Mouse (Mus musculus): Measurements from ENCODE around the gene St3gal3. TPM values are rescaled to one million over a fixed set of nuclear protein-coding genes. Genes with fewer than 3 reads are reported as not detected.

Gene St3gal3
- polyA plus RNA-seq, 1 experiment: 34.3 TPM

DNA sequence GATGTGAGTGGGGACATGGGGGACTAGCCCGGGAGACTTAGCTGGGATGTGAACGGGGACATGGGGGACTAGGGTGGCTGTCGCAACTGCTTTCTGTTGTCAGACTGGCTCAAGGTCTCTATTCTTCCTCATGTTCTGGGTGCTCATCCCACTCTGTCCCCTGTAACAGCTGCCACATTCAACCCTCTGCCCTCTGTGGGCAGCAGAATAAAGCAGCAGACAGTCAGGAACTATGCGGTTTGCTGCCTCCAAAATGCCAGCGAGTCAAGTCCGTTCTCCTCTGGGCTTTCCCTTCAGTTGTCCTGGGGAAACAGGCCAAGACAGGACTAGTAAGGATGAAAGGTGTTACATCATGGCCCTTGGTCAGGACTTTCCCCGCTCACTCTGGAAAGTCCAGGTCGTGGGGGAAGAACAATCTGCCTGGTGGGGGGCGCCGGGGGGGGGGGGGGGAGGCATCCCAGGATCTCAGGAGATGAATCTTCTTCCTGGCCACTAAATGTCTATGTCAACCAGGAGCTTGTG is 14.4 kb upstream of the St3gal3 start:
- Histone ChIP-seq H3K27ac (replicated peaks; ENCODE audit: low read depth, low read length) (no peak overlapping the region), H3K4me3 (ENCODE audit: insufficient read depth, low read depth, low read length) (no peak overlapping the region), H3K4me1 (ENCODE audit: control insufficient read depth, insufficient read depth, insufficient read length, low read length) (no peaks in the 10 kb centered on the region)

DNA sequence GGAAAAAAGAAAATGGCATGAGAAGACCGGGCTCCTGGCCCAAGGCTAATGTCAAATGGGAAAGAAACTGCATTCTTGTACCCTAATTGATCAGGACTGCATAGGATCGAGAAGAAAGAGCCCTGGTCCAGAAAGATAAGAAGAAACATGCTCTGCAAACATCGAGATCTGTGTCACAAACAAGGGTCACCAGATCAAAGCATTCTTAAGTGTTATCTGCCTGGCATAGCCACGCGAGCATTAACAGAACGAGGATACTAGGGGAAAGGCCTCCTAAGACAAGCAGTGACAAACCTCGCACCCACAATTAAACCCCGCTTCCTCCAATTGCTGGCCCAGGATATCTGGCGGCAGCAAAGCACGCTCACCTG is 13.6 kb upstream of the St3gal3 start:
- Histone ChIP-seq H3K4me1 (ENCODE audit: control insufficient read depth, insufficient read depth, insufficient read length, low read length) (no peaks in the 10 kb centered on the region), H3K4me3 (ENCODE audit: insufficient read depth, low read depth, low read length) (no peak overlapping the region), H3K27ac (replicated peaks; ENCODE audit: low read depth, low read length) (no peak overlapping the region)

DNA sequence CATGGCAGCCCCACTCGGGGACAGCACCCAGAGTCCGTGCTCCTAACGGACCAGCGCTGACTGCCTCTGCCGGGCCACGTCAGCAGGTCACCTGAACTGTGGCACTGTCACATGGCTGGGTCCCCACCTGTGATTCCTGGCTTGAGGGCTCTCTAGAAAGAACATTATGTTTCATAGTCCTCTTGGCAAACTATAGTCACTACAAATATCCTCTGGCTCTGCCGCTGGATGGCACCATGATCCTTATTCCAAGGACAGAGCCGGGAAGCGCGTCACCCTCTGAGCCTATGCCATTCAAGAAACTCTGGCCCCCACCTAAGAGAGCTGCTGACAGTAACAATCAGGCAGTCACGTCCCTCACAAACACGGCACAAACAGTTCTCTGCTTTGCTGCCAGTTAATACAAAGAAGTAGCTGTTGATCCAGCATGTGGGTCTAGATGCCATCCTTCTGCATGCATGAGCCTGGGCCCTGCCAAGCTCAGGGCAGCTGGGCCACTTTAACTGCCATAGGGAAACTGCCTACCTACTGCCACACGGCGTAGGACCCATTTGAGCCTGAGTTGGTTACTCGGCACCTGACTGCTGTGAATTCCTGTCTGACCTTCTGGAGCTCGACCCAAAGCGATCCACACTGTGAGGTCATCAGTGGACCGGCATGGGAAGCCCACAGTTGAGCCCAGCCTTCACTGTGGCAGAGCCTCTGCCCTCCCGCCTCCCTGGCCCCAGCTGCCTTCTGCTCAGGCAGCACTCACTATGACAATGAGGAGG is 13.0 kb upstream of the St3gal3 start:
- Histone ChIP-seq H3K4me3 (ENCODE audit: insufficient read depth, low read depth, low read length) (no peak overlapping the region), H3K27ac (replicated peaks; ENCODE audit: low read depth, low read length) (no peak overlapping the region), H3K4me1 (ENCODE audit: control insufficient read depth, insufficient read depth, insufficient read length, low read length) (no peaks in the 10 kb centered on the region)

DNA sequence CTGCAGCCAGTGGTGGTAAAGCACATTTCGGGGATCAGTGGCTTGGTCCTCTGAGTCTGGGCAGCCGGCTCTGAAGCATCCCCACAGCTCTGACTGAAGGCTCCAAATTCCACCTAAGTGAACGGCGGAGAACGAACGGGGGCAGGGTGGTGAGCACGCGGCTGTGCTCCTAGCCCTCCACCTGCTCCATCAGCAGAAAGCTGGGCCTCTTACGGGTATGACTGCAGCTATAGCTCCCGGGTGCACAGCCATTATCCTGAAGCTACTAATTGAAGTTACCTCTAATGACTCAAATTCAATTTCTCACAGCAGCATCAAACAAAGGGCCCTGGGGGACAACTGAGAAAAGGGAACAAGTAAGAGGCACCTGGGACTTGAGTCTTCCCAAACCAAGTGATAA is 12.4 kb upstream of the St3gal3 start:
- Histone ChIP-seq H3K4me1 (ENCODE audit: control insufficient read depth, insufficient read depth, insufficient read length, low read length) (no peaks in the 10 kb centered on the region), H3K27ac (replicated peaks; ENCODE audit: low read depth, low read length) (no peak overlapping the region), H3K4me3 (ENCODE audit: insufficient read depth, low read depth, low read length) (no peak overlapping the region)

DNA sequence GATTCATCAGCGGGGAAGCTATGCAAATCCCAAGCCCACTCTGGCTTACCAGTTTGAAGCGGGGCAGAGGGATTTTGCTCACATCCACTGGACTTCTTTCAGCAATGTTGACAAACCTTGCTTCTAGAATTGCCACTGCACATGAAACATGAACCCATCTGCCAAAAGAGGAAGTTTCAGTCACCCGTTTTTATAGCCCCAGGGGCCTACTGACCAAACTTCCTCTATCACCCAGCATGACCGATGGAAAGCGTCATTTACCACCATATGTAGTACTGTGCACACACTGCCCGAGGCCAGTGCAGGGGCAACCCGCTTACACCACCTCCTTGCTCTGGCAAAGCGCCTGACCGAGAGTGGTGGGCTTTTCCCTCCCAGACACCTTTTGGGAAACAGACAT is 9.6 kb upstream of the St3gal3 start:
- peak overlapping the region; percentile 38 for H3K27ac ChIP-seq (replicated peaks; ENCODE audit: low read depth, low read length)

DNA sequence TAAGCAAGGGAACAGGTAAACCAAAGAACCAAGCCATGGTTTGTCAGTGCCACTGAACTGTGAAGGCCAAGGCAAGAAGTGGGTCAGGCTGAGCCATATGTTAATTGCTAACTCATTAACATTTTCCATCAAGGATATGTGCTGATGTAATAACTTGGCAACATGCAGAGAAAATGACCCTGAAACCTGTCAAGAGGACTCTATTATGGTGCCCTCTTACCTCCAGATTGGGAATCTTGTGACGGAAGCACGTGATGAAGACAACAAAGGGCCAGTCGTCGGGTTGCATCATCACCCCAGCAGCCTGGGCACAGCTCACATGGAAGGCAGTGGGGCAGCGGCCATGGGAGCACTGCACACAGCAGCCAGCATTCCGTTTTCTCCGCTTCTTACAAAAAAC is 9.0 kb upstream of the St3gal3 start:
- Histone ChIP-seq H3K27ac (replicated peaks; ENCODE audit: low read depth, low read length) (peak overlapping the region; percentile 27; the same call in 1 of the 2 replicates), H3K4me3 (ENCODE audit: insufficient read depth, low read depth, low read length) (no peak overlapping the region), H3K4me1 (ENCODE audit: control insufficient read depth, insufficient read depth, insufficient read length, low read length) (no peaks in the 10 kb centered on the region)

More for the DNA sequence above, 9.6 kb upstream of the St3gal3 start:
- Histone ChIP-seq H3K4me1 (ENCODE audit: control insufficient read depth, insufficient read depth, insufficient read length, low read length) (no peaks in the 10 kb centered on the region), H3K4me3 (ENCODE audit: insufficient read depth, low read depth, low read length) (no peak overlapping the region)

DNA sequence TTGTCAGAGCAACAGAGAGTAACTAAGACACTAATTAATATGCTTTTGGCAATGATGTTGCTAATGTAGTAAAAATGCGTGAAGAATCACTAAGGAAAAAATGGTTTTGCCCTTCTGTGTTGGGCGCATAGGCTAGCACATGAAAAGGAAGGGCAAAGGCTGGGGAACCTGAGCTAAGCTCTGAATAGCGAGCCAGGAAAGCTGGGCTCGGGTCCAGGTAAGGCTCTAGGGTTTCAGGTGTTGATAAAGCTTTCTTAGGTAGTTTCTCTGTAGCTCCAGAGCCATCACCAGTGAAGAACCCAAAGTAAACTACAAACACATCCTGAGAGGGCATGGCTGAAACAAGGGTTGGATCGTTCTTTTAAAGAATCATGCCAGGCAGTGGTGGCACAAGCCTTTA is 6.8 kb upstream of the St3gal3 start:
- H3K4me1 ChIP-seq (ENCODE audit: control insufficient read depth, insufficient read depth, insufficient read length, low read length): no peaks in the 10 kb centered on the region
- H3K27ac ChIP-seq (replicated peaks; ENCODE audit: low read depth, low read length): no peak overlapping the region
- no peak overlapping the region for H3K4me3 ChIP-seq (ENCODE audit: insufficient read depth, low read depth, low read length)

DNA sequence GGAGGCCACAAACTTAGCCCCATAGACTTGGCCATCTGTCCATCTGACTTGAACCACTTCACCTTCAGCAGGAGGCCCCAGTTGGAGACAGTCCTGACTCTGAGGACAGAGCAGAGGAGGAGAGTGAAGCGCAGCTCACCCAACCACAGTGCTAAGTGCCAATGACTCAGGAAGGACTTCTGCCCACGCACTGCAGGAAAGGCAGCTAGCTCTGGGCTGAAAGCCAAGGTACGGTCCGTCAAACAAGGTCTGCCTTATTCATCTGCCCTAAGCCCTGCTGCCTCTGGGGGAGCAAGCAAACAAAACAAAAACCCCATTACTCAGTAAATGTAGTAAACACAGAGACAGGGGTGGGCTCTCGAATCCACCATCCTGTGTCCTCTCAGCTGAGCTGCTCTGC is 4.2 kb upstream of the St3gal3 start:
- H3K4me3 ChIP-seq (ENCODE audit: insufficient read depth, low read depth, low read length): no peak overlapping the region
- no peak overlapping the region for H3K27ac ChIP-seq (replicated peaks; ENCODE audit: low read depth, low read length)

DNA sequence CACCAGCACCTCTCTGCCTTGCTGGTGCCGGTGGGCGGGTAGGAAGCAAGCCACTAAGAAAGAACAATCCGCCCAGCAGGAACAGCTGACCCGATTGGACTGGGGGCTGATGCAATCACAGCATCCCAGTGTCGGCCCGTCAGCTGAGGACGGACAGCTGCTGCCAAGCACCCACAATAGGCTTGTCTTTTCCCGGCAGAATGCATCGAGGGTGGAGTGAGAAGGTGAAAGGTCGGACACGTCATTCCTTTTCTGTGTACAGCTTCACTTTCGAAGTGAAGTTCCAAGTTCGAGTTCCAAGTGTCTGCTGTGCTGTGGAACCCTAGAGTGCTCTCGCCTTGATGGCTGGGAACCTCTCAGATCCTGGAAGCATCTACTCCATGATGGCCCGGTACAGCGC is 3.1 kb upstream of the St3gal3 start:
- Histone ChIP-seq H3K27ac (replicated peaks; ENCODE audit: low read depth, low read length) (no peak overlapping the region), H3K4me1 (ENCODE audit: control insufficient read depth, insufficient read depth, insufficient read length, low read length) (peaks cover 3% of the 10 kb centered on the region; the same call in 1 of the 2 replicates), H3K4me3 (ENCODE audit: insufficient read depth, low read depth, low read length) (no peak overlapping the region)

More for the DNA sequence above, 4.2 kb upstream of the St3gal3 start:
- H3K4me1 ChIP-seq (ENCODE audit: control insufficient read depth, insufficient read depth, insufficient read length, low read length): no peaks in the 10 kb centered on the region; the same call in 1 of the 2 replicates

DNA sequence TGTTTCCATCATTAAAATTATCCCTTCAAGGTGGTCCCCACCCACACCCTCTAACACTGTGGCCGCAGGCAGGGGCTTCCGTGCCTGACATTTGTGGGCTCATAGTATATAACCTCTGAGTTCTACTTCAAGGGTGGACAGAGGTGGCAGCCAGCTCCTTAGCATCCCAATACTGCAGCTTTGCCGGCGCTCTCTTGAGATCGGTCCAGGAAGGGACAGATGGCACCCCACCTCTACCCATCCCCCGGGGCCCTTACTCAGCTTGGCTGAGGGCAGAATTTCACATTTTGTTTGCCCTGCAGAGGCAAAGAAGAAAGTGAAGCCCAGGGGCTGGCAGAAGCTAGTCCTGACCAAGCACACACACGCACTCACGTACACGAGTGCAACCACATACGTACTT is 2.6 kb upstream of the St3gal3 start:
- Histone ChIP-seq H3K4me1 (ENCODE audit: control insufficient read depth, insufficient read depth, insufficient read length, low read length) (peaks cover 3% of the 10 kb centered on the region; the same call in 1 of the 2 replicates), H3K27ac (replicated peaks; ENCODE audit: low read depth, low read length) (no peak overlapping the region), H3K4me3 (ENCODE audit: insufficient read depth, low read depth, low read length) (no peak overlapping the region)

DNA sequence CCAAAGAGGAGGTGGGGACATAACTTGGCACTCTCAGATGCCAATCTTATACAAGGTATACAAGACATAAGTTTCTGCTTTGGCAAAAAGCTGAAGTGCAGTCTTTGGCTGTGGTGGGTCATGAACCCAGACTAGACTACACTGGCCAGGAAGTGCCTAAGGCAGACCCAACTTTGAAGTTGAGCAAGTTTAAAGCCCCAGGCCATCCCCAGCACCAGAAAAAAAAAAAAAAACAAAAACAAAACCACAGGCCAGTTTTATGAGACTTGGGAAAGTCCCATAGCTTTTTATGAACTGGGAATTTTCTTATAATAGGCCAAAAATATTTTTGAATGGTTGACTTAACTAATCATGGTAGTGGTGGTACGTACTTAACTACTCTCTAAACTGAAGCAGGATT is 700 bp upstream of the St3gal3 start:
- peak overlapping the region; percentile 93 for H3K4me3 ChIP-seq (ENCODE audit: insufficient read depth, low read depth, low read length)
- peak overlapping the region; percentile 88 for H3K27ac ChIP-seq (replicated peaks; ENCODE audit: low read depth, low read length)
- H3K4me1 ChIP-seq (ENCODE audit: control insufficient read depth, insufficient read depth, insufficient read length, low read length): peaks cover 3% of the 10 kb centered on the region; the same call in 1 of the 2 replicates

DNA sequence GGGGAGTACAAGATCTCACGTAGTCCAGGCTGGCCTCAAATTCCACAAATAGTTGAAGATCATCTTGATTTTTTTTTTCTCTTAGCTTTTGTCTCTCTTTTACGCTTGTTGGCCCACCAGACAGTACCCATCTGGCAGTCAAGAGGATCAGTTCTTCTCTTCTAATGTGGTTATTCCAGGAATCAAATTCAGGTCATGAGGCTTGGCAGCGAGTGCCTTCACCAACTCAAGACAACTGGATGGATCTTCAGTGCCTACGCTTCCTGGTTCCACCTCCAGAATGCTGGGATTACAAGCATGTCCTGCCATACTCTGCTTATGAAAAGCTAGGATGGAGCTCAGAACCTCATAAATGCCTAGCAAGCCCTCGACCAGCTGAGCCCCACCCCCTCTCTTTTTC is 3.4 kb downstream of the St3gal3 start:
- no peak overlapping the region for H3K27ac ChIP-seq (replicated peaks; ENCODE audit: low read depth, low read length)
- peaks cover 3% of the 10 kb centered on the region; the same call in 1 of the 2 replicates for H3K4me1 ChIP-seq (ENCODE audit: control insufficient read depth, insufficient read depth, insufficient read length, low read length)
- no peak overlapping the region for H3K4me3 ChIP-seq (ENCODE audit: insufficient read depth, low read depth, low read length)

DNA sequence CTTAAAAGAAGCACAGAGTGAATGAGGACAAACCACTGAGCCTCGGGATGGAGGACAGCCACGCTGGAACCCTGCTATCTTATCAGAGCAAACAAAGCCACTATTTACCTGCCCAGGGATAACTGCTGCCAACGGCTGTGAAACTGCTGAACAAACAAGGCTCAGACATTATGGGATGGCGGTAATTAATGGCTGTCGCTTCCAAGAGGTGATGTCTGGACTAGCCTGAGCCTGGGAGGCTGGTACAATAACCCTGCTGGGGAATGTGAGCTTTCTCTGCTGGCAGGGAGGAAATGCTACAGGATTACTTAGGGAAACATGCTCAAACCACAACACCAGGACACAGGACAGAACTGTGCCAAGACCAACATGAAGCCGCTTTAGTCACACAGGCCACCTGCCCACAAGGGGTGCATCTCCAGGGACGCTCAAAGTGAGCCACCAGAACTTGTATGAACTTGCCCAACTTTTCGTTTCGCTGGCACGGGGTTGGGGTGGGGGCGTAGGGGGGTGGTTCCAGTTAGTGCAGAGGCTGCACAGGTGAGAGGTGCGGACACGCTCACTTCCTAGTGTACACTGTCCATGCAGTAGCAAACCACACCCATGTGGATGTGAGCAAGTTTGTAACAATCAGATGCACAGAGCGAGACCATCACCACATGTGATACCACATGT is 11.5 kb downstream of the St3gal3 start:
- Histone ChIP-seq H3K27ac (replicated peaks; ENCODE audit: low read depth, low read length) (no peak overlapping the region), H3K4me3 (ENCODE audit: insufficient read depth, low read depth, low read length) (no peak overlapping the region), H3K4me1 (ENCODE audit: control insufficient read depth, insufficient read depth, insufficient read length, low read length) (no peaks in the 10 kb centered on the region)

DNA sequence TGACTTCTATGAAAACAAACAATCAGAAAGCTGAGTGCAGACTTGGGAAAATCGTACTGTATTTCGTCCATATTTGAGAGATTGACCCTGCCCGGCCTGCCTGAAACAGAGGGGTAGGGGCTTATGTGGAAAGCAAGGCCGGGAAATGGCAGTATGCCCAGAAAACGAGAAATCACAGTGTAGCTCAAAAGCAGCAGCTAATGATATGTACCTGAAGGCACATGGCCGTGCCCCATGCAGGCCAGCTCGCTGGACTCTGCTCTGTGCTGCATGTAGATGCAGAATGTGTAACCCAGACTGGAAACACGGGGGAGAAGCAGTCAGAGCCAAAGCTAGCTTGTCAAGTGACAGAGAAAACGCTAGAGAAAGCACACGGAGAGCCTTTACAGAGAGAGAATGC is 12.6 kb downstream of the St3gal3 start:
- no peak overlapping the region for H3K27ac ChIP-seq (replicated peaks; ENCODE audit: low read depth, low read length)
- no peak overlapping the region for H3K4me3 ChIP-seq (ENCODE audit: insufficient read depth, low read depth, low read length)

DNA sequence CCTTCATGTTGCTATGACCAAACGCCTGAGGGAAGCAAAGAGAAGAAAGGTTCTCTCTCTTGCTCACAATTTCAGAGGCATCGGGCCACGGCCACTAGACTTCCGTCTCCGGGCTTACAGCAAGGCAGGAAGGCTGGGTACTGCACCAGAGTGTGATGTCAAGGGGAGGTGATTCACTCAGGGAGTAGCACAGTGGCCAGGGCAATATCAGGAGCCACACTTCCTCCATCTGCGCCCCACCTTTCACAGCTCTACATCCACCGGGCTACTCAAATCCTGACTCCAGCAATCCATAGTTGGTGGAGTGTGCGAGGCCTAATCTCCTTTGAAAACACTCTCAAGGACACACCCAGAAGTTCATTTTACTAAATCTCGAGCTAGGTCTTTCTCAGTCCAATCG is 17.1 kb downstream of the St3gal3 start:
- Histone ChIP-seq H3K4me1 (ENCODE audit: control insufficient read depth, insufficient read depth, insufficient read length, low read length) (no peaks in the 10 kb centered on the region), H3K4me3 (ENCODE audit: insufficient read depth, low read depth, low read length) (no peak overlapping the region), H3K27ac (replicated peaks; ENCODE audit: low read depth, low read length) (no peak overlapping the region)

More for the DNA sequence above, 12.6 kb downstream of the St3gal3 start:
- H3K4me1 ChIP-seq (ENCODE audit: control insufficient read depth, insufficient read depth, insufficient read length, low read length): no peaks in the 10 kb centered on the region

DNA sequence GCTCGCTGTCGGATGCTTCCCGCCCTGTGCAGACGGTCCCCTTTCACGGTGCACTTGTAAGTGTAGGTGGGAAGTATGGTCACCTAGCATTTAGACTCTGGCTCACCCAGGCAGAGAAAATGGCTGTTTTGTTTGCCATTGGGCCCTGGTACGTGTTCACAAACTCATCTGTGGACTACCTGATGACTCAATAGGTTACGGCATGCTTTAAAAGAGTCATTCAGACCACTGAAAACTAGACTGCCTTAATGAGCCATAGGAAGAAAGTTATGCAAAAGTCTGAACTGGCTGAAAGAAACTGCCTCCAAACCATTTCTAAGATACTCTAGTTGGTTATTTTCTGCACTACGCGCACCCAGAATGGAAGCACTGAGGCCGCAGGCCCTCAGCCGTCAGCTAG is 18.6 kb downstream of the St3gal3 start:
- Histone ChIP-seq H3K27ac (replicated peaks; ENCODE audit: low read depth, low read length) (no peak overlapping the region), H3K4me1 (ENCODE audit: control insufficient read depth, insufficient read depth, insufficient read length, low read length) (no peaks in the 10 kb centered on the region)

More for the DNA sequence above, 18.6 kb downstream of the St3gal3 start:
- H3K4me3 ChIP-seq (ENCODE audit: insufficient read depth, low read depth, low read length): no peak overlapping the region
